Mouse (Mus musculus) macrophage (primary cell): ENCODE data around the gene Klhl21. TPM values are rescaled to one million over a fixed set of nuclear protein-coding genes. Genes with fewer than 3 reads are reported as not detected.
A peak's percentile ranks its signal among the peaks of the same experiment; 100 is the strongest.

ENCODE experiments used
- H3K27ac ChIP-seq: fragments of 350-480 bp; formaldehyde crosslinking; 2 replicates; pipeline ENCODE4 v1.9.0; 2021
- H3K36me3 ChIP-seq: fragments of 350-480 bp; formaldehyde crosslinking; 2 replicates; pipeline ENCODE4 v1.9.0; 2021; ENCODE audit errors: inconsistent target
- H3K4me3 ChIP-seq: fragments of 350-480 bp; formaldehyde crosslinking; 2 replicates; pipeline ENCODE4 v1.9.0; 2021; ENCODE audit errors: inconsistent target
- H3K79me2 ChIP-seq: fragments of 350-480 bp; formaldehyde crosslinking; 2 replicates; pipeline ENCODE4 v1.9.0; 2021; ENCODE audit errors: inconsistent target
- WGBS: methylation state at CpG from one replicate; pipeline ENCODE4 v1.1.7; 2026; ENCODE audit warnings: inconsistent platforms; ENCODE audit not compliant: missing documents; 5-methylcytosine and 5-hydroxymethylcytosine counted together
- polyA plus RNA-seq: library from polyadenylated mRNA; stranded (reverse); fragments of 250-400 nt; gene quantifications from 3 replicates; pipeline ENCODE4 v1.2.4, GENCODE M21; 2018; ENCODE audit warnings: inconsistent platforms

The Klhl21 gene
- polyA plus RNA-seq, 1 experiment from 2014 or later: 5.1 TPM

DNA sequence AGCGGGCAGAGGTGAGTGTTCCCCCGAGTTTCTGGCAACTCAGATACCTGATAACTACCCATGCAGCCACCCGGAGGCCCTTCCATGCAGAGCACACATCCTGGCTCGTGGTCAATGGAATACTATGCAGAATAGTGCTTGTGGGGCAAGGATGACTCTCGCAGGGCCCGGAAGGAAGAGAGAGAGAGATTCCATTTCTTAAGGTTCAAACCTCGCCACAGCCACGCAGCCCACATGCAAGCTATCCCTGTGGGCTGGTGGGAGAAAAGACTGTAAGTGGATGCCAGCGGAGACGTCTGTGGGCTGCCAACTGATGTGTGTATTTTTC, 20.6 kb upstream of the Klhl21 start:
- Histone ChIP-seq H3K79me2 (peaks cover 9% of the 10 kb centered on the region; the same call in 1 of the 2 replicates), H3K27ac (no peak overlapping the region), H3K36me3 (peaks cover 25% of the 10 kb centered on the region; the same call in 1 of the 2 replicates), H3K4me3 (peak overlapping the region; percentile 63)
- 29% methylated on average over 10 of the region's 10 CpGs for WGBS

DNA sequence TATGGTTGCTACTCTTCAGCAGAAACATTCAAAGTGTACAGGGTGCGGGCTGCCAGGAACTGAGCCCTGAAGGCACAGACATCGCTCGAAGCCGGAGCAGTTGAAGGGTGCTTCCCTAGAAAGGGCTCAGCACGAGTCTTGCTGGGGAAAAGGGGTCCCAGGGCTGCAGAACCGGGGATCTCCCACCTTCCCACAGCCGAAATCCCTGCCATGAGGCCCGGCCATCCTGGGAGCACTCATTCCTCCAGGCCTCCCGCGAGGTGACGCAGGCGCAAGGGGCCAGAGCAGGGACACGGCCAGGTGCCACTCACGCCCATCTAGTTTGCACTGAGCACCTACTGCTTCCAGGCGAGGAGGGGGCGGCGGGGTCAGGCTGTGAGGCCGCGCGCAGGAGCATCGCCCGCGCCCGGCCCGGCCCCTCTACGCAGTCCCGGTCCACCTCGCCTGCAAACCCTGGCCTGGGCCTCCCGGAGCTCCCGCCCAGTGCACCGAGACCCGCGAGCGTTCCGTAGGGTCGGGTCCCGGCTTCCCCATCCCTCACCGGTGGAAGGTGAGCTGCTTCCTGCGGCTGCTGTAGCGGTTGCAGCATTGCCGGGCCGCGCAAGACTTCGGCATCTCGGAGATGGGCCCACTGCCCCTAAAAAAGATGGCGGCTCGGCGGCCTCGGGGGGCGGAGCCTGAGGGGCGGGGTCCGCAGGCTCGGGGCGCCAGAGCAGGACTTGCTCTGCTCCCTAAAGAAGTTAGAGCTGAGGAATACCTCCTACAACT, 20.1 kb upstream of the Klhl21 start, which contains the start of gene Thap3:
TSS of gene Thap3 (minus strand) at position 656 of the 768 bp plus-strand sequence.
- Histone ChIP-seq H3K4me3 (peak within 1 kb of the TSS; percentile 63), H3K36me3 (peaks cover 25% of the 10 kb centered on the region; the same call in 1 of the 2 replicates), H3K79me2 (peaks cover 11% of the 10 kb centered on the region; the same call in 1 of the 2 replicates), H3K27ac (no peak within 1 kb of the TSS)
- WGBS: under 1% methylated on average over 54 of the region's 54 CpGs

DNA sequence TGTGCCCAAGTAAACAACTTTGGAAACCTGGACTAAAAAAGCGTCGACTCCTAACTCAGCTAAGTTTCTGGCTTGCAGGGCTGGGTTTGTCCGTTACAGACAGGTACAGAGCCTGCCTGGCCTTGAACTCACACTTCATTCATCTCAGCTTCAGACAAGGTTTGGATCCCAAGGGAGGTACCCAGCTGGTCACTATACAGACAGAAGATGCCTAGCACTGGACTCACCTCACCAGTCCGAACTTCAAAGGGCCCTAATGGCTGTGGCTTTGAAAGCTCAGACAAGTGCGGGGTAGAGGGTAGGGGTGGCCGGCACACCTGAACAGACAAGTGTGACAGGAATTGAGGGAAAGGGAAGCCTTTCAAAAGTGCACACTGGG, 19.5 kb upstream of the Klhl21 start:
- Histone ChIP-seq H3K4me3 (no peak overlapping the region; the same call in 1 of the 2 replicates), H3K79me2 (peaks cover 17% of the 10 kb centered on the region; the same call in 1 of the 2 replicates), H3K27ac (no peak overlapping the region), H3K36me3 (peaks cover 25% of the 10 kb centered on the region; the same call in 1 of the 2 replicates)
- WGBS: 59% methylated on average over 6 of the region's 6 CpGs

DNA sequence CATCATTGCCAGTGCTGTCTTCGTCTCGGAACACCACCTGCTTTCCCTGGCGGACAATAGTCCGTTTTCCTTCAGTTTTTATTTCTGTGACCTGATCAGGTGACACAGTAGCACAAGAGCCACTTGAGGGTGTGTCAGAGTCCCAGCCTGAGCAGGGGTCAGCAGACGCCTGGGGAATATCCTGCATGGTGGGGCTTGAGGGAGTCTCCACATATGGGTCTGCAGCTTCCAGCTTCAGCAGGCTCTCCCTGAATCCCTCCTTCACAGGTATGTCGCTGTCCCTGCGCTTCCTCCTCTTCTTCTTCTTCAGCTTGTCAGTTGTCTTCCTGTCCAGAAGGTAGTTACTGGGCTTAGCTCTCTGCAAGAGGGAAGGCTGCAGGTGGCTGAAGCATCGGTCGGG, 16.5 kb upstream of the Klhl21 start:
- peaks cover 22% of the 10 kb centered on the region; the same call in 1 of the 2 replicates for H3K79me2 ChIP-seq
- no peak overlapping the region for H3K4me3 ChIP-seq
- no peak overlapping the region for H3K27ac ChIP-seq
- peaks cover 20% of the 10 kb centered on the region; the same call in 1 of the 2 replicates for H3K36me3 ChIP-seq
- 97% methylated on average over 9 of the region's 9 CpGs for WGBS

DNA sequence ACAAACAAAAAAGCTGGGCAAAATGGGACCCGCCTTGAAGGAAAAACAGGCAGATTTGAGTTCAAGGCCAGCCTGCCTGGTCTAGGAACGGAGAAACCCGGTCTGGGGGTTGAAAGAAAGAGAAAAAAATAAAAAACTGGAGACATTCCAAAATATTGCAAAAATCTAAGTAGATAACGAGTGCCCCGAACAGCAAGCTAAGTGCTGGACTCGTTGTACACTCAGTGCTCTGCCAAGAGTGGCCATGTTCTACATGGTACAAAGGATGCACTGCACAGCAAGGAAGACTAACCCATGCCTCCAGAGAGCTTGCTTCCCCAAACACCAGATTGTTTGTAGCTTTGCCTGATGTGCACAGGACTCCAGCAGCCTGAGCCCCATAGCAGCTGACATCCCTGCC, 15.6 kb upstream of the Klhl21 start:
- Histone ChIP-seq H3K4me3 (no peak overlapping the region), H3K36me3 (peaks cover 20% of the 10 kb centered on the region; the same call in 1 of the 2 replicates), H3K79me2 (peaks cover 17% of the 10 kb centered on the region; the same call in 1 of the 2 replicates), H3K27ac (no peak overlapping the region)
- WGBS: 93% methylated on average over 6 of the region's 6 CpGs

DNA sequence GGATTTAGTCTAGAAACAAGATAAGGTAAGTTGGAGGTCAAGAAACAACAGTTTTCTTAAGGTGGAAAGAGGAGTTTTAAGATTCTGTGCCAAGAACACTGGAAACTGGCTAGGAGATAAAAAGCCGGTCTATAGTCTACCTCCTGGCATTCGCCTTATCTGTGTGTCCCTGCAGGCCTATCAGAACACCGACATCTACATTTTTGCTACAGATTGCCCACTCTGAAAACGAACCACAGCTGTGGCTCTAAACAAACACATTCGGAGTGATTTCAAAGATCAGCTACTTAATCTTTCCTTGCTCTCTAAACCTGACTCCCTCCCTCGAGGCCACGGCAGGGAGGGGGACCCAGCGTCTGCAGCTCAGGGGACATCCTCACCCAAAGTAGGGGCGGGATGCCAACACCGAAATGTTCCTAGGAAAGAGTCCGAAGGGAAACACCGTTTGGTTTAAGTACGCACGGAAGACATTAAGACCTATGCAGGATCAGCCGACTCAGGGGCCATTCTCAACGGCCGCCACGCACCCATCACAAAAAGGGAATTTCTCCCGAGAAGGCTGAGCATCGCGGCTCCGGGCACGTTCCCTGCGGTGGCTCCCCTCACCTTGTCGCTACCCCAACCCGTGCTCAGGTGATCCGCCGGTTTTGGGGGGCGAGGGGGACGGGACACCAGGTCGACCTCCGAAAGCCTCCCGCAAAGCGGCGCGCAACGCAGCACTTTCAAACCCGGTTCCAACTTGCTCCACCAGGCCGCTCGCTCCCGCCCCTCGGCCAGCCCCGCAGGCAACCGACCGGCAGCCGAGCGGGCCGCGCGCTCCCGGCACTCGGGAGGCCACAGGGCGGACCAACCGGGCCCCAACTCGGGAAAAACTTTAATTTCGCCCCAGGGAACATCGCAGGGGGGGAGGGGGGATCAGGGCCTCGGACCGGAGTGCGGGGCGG, 14.1 kb upstream of the Klhl21 start:
- Histone ChIP-seq H3K79me2 (peaks cover 14% of the 10 kb centered on the region; the same call in 1 of the 2 replicates), H3K27ac (no peak overlapping the region), H3K36me3 (peaks cover 20% of the 10 kb centered on the region; the same call in 1 of the 2 replicates), H3K4me3 (peak overlapping the region; percentile 14; the same call in 1 of the 2 replicates)
- 13% methylated on average over 57 of the region's 61 CpGs for WGBS

DNA sequence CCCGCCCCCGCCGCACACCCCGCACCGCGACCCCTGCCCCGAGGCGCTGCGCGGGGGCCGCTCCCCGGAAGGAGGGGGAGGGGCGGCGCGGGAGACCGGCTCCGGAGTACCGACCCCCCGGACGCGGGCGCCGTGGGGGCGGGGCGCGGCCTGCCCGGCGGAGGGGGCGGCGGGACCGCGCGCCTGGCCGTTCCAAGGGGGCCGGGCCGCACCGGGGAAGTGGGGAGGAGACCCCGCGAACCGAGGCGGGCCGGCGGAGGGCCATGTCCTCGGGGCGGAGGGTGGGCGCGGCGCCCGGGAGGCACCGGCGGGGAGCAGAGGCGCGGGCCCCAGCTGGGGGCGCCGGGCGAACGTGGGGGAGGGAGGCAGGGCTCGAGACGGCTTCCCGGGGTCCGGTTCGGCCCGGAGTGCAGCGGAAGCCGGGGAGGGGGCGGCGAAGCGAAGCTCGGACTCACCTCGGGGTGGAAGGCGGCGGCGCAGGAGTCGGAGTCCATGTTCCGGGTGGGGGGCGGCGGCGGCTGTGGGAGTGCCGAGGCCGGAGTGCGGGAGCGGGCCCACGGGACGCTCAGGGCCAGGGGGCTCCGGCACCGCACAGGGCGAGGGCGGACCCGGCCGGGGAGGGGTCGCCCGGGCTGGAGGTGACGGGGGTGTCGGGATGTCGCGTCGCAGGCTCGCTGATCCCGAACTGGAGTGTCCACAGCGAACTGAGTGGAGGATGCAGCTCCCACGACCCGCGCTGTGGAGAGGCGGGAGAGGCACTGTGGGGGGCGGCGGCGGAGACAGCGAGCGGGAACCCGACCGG, 13.0 kb upstream of the Klhl21 start:
- H3K27ac ChIP-seq: no peak overlapping the region
- H3K4me3 ChIP-seq: peak overlapping the region; percentile 18; the same call in 1 of the 2 replicates
- peaks cover 20% of the 10 kb centered on the region; the same call in 1 of the 2 replicates for H3K36me3 ChIP-seq
- under 1% methylated on average over 88 of the region's 111 CpGs for WGBS
- H3K79me2 ChIP-seq: peaks cover 14% of the 10 kb centered on the region; the same call in 1 of the 2 replicates

DNA sequence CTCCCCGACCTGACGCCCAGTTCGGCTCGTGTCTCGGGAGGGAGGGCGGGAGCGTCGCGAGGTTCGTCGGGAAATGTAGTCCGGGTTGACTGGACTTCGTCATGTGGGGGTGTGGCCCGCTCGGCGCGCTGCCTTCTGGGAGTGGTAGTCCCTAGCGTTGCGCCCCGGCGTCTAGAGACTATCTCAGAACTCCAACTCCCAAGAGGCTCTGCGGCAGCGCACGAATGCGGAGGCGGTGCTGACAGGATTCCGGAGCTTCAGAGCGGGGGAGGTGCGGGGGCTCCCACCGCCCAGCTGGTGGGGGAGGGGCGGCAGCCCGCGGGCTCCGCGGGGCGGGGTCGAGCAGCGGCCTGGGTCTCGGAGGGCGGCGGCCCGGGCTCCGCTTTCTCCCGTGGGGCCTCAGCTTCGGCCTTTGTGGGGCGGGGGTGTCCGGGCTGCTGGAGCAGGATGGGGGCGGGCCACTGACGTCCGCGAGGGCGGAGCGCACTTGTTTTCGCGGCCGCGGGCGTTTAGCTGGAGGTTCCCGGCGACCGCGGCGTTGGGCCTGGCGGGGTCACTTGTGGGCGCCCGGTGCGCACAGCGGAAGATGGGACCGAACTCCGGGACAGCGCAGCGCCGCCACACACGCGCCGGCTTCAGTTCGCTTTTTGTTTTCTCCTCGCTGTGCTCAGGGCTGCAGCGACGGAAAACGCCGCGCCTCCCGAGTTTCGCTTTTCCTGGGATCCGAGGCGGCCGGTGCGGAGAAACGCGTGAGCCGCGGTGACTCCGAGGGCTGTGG, 12.2 kb upstream of the Klhl21 start, which contains the start of gene Phf13:
TSS of gene Phf13 (minus strand) at position 86 of the 778 bp plus-strand sequence.
- under 1% methylated on average over 93 of the region's 94 CpGs for WGBS
- Histone ChIP-seq H3K4me3 (peak within 1 kb of the TSS; percentile 67), H3K79me2 (peaks cover 14% of the 10 kb centered on the region; the same call in 1 of the 2 replicates), H3K27ac (peak within 1 kb of the TSS; percentile 49), H3K36me3 (peaks cover 12% of the 10 kb centered on the region; the same call in 1 of the 2 replicates)

DNA sequence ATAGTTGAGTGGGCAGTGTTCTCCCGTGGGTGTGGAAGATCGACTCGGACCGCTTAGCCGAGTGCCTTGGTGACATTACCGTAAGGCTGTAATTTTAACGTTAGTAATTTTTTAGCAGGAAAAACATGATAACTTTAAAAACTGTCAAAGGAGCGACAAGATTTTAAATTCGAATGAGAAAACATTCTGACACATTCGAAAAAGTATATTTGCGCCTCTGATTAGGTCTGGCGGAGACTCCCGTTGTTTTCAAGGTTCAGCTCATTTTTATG, 11.7 kb upstream of the Klhl21 start:
- WGBS: 1% methylated on average over 13 of the region's 13 CpGs
- Histone ChIP-seq H3K4me3 (peak overlapping the region; percentile 67), H3K27ac (peak overlapping the region; percentile 49)

DNA sequence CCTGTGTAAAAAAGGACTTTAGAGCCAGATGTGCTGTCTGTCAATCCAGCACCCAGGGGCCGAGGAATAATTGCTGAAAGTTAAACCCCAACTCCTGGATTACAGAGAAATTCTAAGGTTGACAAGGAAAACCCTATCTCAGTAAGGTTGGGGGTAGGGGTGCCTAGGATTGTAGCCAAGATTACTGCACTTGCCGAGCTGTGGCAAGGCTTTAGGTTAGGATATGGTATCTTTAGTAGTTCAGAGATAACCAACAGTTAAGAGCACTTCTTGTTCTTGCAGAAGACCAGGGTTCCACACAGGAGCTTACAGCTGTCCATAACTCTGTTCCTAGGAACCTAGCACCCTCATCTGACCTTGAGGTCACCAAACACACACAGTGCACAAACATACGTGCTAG, 10.9 kb upstream of the Klhl21 start:
- H3K79me2 ChIP-seq: peaks cover 14% of the 10 kb centered on the region; the same call in 1 of the 2 replicates
- 81% methylated on average over 3 of the region's 3 CpGs for WGBS
- no peak overlapping the region for H3K27ac ChIP-seq
- no peaks in the 10 kb centered on the region; the same call in 1 of the 2 replicates for H3K36me3 ChIP-seq
- no peak overlapping the region for H3K4me3 ChIP-seq

More for the DNA sequence above, 11.7 kb upstream of the Klhl21 start:
- Histone ChIP-seq H3K36me3 (peaks cover 7% of the 10 kb centered on the region; the same call in 1 of the 2 replicates), H3K79me2 (peaks cover 14% of the 10 kb centered on the region; the same call in 1 of the 2 replicates)

DNA sequence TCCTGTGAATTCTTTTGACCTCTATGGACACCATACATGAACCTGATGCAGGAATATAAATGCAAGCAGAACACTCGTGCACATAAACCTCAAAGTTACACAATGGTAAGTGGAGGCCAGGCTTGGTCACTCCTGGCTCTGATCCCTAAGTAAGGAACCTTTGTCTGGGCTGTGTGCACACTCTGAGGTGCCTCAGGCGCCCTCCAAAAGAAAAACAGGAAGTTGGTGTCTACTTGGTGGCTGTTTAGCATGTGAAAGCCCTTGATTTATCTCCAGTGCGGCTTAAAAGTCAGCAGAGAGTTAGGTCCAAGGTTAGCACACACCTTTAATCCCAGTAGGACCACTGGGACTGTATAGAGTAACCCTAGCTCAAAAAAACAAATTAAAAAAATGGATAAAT, 9.1 kb upstream of the Klhl21 start:
- H3K27ac ChIP-seq: no peak overlapping the region
- H3K79me2 ChIP-seq: peaks cover 2% of the 10 kb centered on the region; the same call in 1 of the 2 replicates
- no peaks in the 10 kb centered on the region for H3K36me3 ChIP-seq
- WGBS: 4% methylated on average over 3 of the region's 3 CpGs
- no peak overlapping the region for H3K4me3 ChIP-seq

DNA sequence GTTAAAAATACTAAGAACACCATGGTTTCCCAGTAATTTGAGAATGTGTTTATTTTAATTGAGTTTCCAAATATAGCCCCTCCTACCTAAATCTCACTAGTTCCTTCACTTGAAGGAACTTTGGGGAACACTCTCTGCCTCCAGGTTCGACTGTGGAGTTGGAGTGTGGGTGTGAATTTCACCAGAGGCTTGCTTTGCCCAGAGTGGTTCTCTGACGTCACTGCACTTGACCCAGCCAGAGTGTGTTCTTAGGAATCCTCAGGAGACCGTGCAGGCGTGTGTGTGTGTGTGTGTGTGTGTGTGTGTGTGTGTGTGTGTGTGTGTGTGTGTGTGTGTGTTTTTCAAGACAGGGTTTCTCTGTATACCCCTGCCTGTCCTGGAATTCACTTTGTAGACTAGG, 7.7 kb upstream of the Klhl21 start:
- Histone ChIP-seq H3K79me2 (no peaks in the 10 kb centered on the region), H3K36me3 (no peaks in the 10 kb centered on the region), H3K4me3 (no peak overlapping the region), H3K27ac (no peak overlapping the region)
- 40% methylated on average over 1 of the region's 4 CpGs for WGBS

DNA sequence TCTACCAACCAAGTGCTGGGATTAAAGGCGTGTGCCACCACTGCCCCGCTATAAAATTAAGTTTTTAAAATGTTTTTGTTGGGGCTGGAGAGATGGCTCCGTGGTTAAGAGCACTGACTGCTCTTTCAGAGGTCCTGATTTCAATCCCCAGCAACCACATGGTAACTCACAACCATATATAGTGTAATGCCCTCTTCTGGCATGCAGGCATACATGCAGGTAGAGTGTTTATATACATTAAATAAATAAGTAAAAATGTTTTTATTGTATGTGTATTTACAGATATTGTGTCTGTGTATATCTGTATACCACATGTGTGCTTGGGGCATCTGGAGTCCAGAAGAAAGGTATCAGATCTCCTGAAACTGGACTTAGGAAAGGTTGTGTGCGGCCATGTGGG, 7.3 kb upstream of the Klhl21 start:
- WGBS: 86% methylated on average over 4 of the region's 4 CpGs
- H3K79me2 ChIP-seq: no peaks in the 10 kb centered on the region
- no peak overlapping the region for H3K27ac ChIP-seq
- H3K36me3 ChIP-seq: no peaks in the 10 kb centered on the region
- no peak overlapping the region for H3K4me3 ChIP-seq
